Mouse (Mus musculus) limb, embryonic 14.5 days (tissue): ENCODE data around the gene Gli1. TPM values are rescaled to one million over a fixed set of nuclear protein-coding genes. Genes with fewer than 3 reads are reported as not detected.

Source experiments
- ATAC-seq: fragments of 200-750 bp; cut with Nextera tagmentation; 2 replicates; pipeline ENCODE4 v1.8.0; 2017; ENCODE audit warnings: low read depth, moderate number of reproducible peaks, moderate TSS enrichment; ENCODE audit not compliant: low FRiP score
- DNase-seq: peaks from one replicate; pipeline ENCODE4 v3.0.0-alpha.2; 2015; ENCODE audit warnings: low spot score
- H3K27ac ChIP-seq: fragments of 300-500 bp; sonication (generic); replicated peaks from 2 replicates; pipeline ENCODE4 v1.5.1; 2014; ENCODE audit warnings: low read depth, mild to moderate bottlenecking, low read length, moderate library complexity, mixed read lengths
- H3K27me3 ChIP-seq: fragments of 300-500 bp; sonication (generic); 2 replicates; pipeline ENCODE4 v1.6.1; 2014; ENCODE audit warnings: low read length, mixed read lengths; ENCODE audit not compliant: control insufficient read depth, insufficient read depth
- H3K36me3 ChIP-seq: fragments of 300-500 bp; sonication (generic); 2 replicates; pipeline ENCODE4 v1.6.1; 2014; ENCODE audit warnings: mild to moderate bottlenecking, low read length, moderate library complexity, mixed read lengths; ENCODE audit not compliant: control insufficient read depth, insufficient read depth
- H3K4me1 ChIP-seq: fragments of 300-500 bp; sonication (generic); 2 replicates; pipeline ENCODE4 v1.6.1; 2014; ENCODE audit warnings: antibody characterized with exemption, low read length, mixed read lengths; ENCODE audit not compliant: control insufficient read depth, insufficient read depth
- H3K4me2 ChIP-seq: fragments of 300-500 bp; sonication (generic); replicated peaks from 2 replicates; pipeline ENCODE4 v1.6.1; 2014; ENCODE audit warnings: low read depth, mild to moderate bottlenecking, low read length, moderate library complexity; ENCODE audit not compliant: severe bottlenecking
- H3K4me3 ChIP-seq: fragments of 300-500 bp; sonication (generic); replicated peaks from 2 replicates; pipeline ENCODE4 v1.5.1; 2014; ENCODE audit warnings: low read length
- H3K9ac ChIP-seq: fragments of 300-500 bp; sonication (generic); 2 replicates; pipeline ENCODE4 v1.6.1; 2014; ENCODE audit warnings: mild to moderate bottlenecking, low read depth, low read length, moderate library complexity; ENCODE audit not compliant: severe bottlenecking
- H3K9me3 ChIP-seq: fragments of 300-500 bp; sonication (generic); 2 replicates; pipeline ENCODE4 v1.6.1; 2016; ENCODE audit warnings: low read length; ENCODE audit not compliant: control insufficient read depth
- POLR2A ChIP-seq: fragments of 200-500 bp; IDR thresholded peaks from 2 replicates; pipeline ENCODE4 v1.8.0; 2012; ENCODE audit warnings: inconsistent platforms, mild to moderate bottlenecking, moderate library complexity, borderline replicate concordance; ENCODE audit not compliant: insufficient read depth, insufficient read length; ENCODE audit errors: extremely low read depth
- WGBS: fragments of 180-500 bp; shearing (Covaris S2); extraction: QIAGEN DNeasy Blood & Tissue Kit; methylation state at CpG from one replicate; pipeline ENCODE4 v1.1.7; 2014; 5-methylcytosine and 5-hydroxymethylcytosine counted together
- polyA plus RNA-seq, 2 experiments: library from polyadenylated mRNA; depleted of rRNA in 1 of 2; stranded (reverse) in 1 of 2; unstranded in 1 of 2; fragments of >200 nt; fragmentation: Nextera tagmentation in 1 of 2; extraction: Ambion mirVana in 1 of 2; gene quantifications; 2 replicates each; pipeline versions ENCODE4 v1.2.1 to v1.2.3; 2012 to 2014

The Gli1 gene
- polyA plus RNA-seq, 2 experiments, result 16.4 to 118 TPM

DNA sequence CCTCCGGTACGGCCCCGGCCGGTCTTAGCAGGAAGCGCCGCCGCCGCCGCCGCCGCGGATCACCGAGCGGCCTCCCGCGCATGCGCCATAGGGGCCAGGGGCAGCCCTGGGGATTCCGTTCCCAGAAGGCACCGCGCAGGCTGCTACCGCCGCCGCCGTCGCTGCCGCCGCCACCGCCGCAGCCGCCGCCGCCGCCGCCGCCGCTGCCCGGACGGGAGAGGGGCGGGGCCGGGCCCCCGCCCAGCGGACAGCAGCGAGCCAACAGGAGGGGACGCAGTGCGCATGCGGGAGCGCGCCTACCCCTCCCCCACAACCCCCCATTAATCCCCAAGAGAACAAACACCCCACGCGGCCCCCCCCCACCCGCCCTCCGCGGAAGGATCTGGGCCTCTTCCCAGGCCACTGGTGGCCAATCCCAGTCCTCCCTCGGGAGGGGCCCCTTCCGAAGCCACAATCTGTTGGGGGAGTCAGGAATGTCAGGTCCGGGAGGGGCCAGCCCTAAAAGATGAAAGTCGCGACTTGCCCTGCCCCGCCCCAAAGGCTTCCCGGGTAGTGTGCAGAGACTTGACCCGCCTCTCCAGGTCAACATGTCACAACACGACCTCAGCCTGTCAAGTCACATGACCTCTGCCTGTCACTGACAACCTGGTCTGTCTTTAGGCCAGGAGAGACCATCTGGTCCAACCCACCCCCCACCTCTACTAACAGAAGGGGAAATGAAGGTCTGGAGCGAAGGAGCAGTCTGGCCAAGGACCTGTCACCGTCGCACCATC, 52.8 kb downstream of the Gli1 start, which contains the start of gene Mbd6:
Mbd6 (minus strand) TSS at position 219 of the 773 bp plus-strand sequence.
- H3K27ac ChIP-seq, result peak within 1 kb of the TSS; percentile 97
- ATAC-seq, result peak; percentile 17
- no peaks in the 10 kb centered on the region for H3K27me3 ChIP-seq
- DNase-seq, result peak; percentile 81
- H3K4me2 ChIP-seq, result peak within 1 kb of the TSS; percentile 92
- no peak for TF ChIP-seq POLR2A
- H3K4me1 ChIP-seq, result peaks cover 32% of the 10 kb centered on the region
- peak within 1 kb of the TSS; percentile 72 for H3K4me3 ChIP-seq
- peak within 1 kb of the TSS; percentile 79 for H3K9ac ChIP-seq
- WGBS, result under 1% methylated on average over 18 of the region's 65 CpGs
- peaks cover 53% of the 10 kb centered on the region for H3K36me3 ChIP-seq
- H3K9me3 ChIP-seq, result no peaks in the 10 kb centered on the region

DNA sequence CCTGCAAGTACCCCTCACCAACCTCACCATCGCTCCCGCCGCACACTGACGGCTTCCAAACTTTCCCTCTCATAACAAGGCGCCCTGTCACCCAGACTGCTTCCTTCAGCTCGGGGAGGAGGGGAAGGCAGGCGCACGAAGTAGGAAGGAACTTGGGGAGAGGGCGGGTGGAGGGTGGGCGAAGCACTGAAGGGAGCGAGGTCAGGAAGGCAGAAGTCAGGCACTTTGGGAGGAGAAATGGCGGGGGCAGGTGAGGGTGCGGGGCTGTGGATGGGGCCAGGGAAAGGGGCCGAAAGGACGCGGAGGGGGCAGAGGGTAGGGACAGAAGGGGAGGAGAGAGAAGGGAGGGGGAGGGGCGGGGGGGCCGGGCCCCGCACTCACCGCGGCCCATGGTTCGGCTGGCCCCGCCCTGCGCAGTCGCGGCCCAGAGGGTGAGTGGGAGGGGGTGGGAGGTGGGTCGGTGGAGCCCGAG, 53.4 kb downstream of the Gli1 start:
- no peaks in the 10 kb centered on the region for H3K9me3 ChIP-seq
- peak overlapping the region; percentile 72 for H3K4me3 ChIP-seq
- peak overlapping the region; percentile 79 for H3K9ac ChIP-seq
- H3K27ac ChIP-seq, result peak overlapping the region; percentile 97
- H3K36me3 ChIP-seq, result peaks cover 53% of the 10 kb centered on the region
- ATAC-seq (peak; percentile 3), DNase-seq (peak; percentile 49)
- peaks cover 32% of the 10 kb centered on the region for H3K4me1 ChIP-seq
- no peak for TF ChIP-seq POLR2A
- no peaks in the 10 kb centered on the region for H3K27me3 ChIP-seq
- 0% methylated on average over 15 of the region's 28 CpGs for WGBS
- peak overlapping the region; percentile 92 for H3K4me2 ChIP-seq

GRCm38 (mm10) chr10:127287936-127288293, 53.9 kb downstream of the Gli1 start:
- H3K4me2 ChIP-seq, result peak overlapping the region; percentile 92
- H3K9me3 ChIP-seq, result no peaks in the 10 kb centered on the region
- peak overlapping the region; percentile 97 for H3K27ac ChIP-seq
- H3K27me3 ChIP-seq, result no peaks in the 10 kb centered on the region
- peak overlapping the region; percentile 72 for H3K4me3 ChIP-seq
- TF ChIP-seq POLR2A, result no peak
- peak overlapping the region; percentile 79 for H3K9ac ChIP-seq
- DNase-seq (no peak), ATAC-seq (no peak)
- peaks cover 32% of the 10 kb centered on the region for H3K4me1 ChIP-seq
- peaks cover 53% of the 10 kb centered on the region for H3K36me3 ChIP-seq
- 2% methylated on average over 3 of the region's 3 CpGs for WGBS

GRCm38 (mm10) chr10:127287271-127287935, 54.4 kb downstream of the Gli1 start:
- 68% methylated on average over 15 of the region's 15 CpGs for WGBS
- H3K4me3 ChIP-seq, result peak overlapping the region; percentile 72
- H3K9me3 ChIP-seq, result no peaks in the 10 kb centered on the region
- peak overlapping the region; percentile 92 for H3K4me2 ChIP-seq
- H3K4me1 ChIP-seq, result peaks cover 31% of the 10 kb centered on the region
- TF ChIP-seq POLR2A, result no peak
- peak overlapping the region; percentile 97 for H3K27ac ChIP-seq
- H3K9ac ChIP-seq, result peak overlapping the region; percentile 79
- DNase-seq (no peak), ATAC-seq (no peak)
- peaks cover 54% of the 10 kb centered on the region for H3K36me3 ChIP-seq
- H3K27me3 ChIP-seq, result no peaks in the 10 kb centered on the region

DNA sequence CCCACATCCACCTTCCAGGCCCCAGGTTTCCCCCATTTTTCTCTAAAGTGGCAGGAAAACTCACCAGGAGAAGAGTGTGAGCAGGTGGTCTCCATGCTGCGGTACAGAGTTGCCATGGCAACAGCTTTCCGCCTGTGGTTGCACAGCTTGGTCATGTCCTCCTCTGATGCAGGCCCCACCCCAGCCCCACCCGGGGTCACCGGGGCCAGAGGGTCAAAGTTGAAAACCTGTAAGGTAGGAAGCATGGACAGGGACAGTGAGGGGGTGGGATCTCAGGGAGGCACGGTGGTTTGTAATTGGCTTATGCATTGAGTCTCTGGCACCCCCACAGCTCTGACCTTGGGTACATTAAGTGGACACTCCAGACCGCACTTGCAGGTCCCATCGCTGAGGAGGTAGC, 55.0 kb downstream of the Gli1 start:
- TF ChIP-seq POLR2A, result no peak
- WGBS, result 68% methylated on average over 7 of the region's 7 CpGs
- H3K9me3 ChIP-seq, result no peaks in the 10 kb centered on the region
- no peaks in the 10 kb centered on the region for H3K27me3 ChIP-seq
- ATAC-seq (no peak), DNase-seq (no peak)
- no peak overlapping the region for H3K27ac ChIP-seq
- H3K4me3 ChIP-seq, result no peak overlapping the region; the same call in 1 of the 2 replicates
- H3K9ac ChIP-seq, result no peak overlapping the region
- H3K36me3 ChIP-seq, result peaks cover 57% of the 10 kb centered on the region
- H3K4me2 ChIP-seq, result 0 out of 2 replicates have a peak overlapping the region, but pooled peaks have one; percentile 6
- peaks cover 24% of the 10 kb centered on the region for H3K4me1 ChIP-seq
